Mouse (Mus musculus): ENCODE measurements around the gene Bace1. TPM values are rescaled to one million over a fixed set of nuclear protein-coding genes. Genes with fewer than 3 reads are reported as not detected.
"Not testable (repeated sequence)": the region's sequence is repeated elsewhere in the genome, so short reads cannot be mapped to it uniquely, and the experiment has no call there.

Gene Bace1
- polyA plus RNA-seq, 1 experiment from 2014 or later, result 30.7 TPM

DNA sequence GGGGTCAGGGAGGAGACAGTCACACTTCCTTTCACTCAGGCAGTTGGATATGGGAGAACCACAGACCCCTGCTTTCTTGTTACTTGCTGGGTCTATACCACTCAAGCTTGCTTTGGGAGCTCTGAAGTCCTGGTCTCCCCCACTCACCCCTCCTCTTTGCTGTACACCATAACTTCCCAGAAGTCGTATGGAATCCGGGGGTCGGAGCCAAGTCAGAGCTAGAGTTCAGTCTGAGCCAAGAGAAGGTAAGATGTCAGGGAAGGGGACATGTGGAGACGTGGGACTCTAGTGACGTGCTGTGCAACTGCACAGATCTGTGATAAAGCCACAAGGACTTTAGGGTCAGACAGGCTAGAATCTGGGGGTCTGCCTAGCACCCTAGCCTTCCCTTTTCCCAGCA lies 2.0 kb downstream of the Bace1 start:
- Histone ChIP-seq H3K4me2 (ENCODE audit: low read depth, low read length, severe bottlenecking) (no peak overlapping the region; the same call in 1 of the 2 replicates), H3K27ac (ENCODE audit: low read depth, low read length) (no peak overlapping the region), H3K9ac (ENCODE audit: low read length) (no peak overlapping the region), H3K9me3 (ENCODE audit: control insufficient read depth, low read length) (no peaks in the 10 kb centered on the region), H3K4me1 (replicated peaks; ENCODE audit: control insufficient read depth, insufficient read depth, low read length) (peaks cover 9% of the 10 kb centered on the region; the same call in 1 of the 2 replicates), H3K27me3 (ENCODE audit: control insufficient read depth, insufficient read depth, low read length) (no peaks in the 10 kb centered on the region), H3K4me3 (ENCODE audit: low read depth, low read length) (no peak overlapping the region), H3K36me3 (ENCODE audit: control insufficient read depth, insufficient read depth, low read length) (no peaks in the 10 kb centered on the region)
- 75% methylated on average over 5 of the region's 5 CpGs for WGBS
- ATAC-seq (replicated peaks; ENCODE audit: low FRiP score) (no peak), DNase-seq (ENCODE audit: low spot score) (no peak)

DNA sequence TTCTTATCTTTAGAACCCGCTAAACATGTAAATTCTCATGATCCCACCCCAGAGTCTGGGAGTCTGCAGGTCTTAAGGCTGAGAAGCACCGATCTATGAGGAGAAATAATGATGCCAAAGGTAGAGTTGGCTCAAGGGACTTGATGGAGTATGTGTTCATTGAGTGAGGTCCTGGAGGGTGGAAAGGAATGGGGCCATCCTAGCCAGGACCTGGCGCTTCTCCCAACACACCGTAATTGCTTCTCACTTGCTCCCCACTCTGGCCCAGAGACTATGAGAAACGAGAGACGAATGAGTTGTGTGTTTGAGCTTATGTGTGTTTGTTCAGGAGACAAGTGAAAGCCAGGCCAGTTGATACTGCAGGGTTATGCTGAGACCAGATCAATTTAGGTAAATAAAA lies 3.1 kb downstream of the Bace1 start:
- H3K27me3 ChIP-seq (ENCODE audit: control insufficient read depth, insufficient read depth, low read length), result no peaks in the 10 kb centered on the region
- H3K4me1 ChIP-seq (replicated peaks; ENCODE audit: control insufficient read depth, insufficient read depth, low read length), result peaks cover 9% of the 10 kb centered on the region; the same call in 1 of the 2 replicates
- no peaks in the 10 kb centered on the region for H3K9me3 ChIP-seq (ENCODE audit: control insufficient read depth, low read length)
- H3K9ac ChIP-seq (ENCODE audit: low read length), result no peak overlapping the region
- WGBS, result 87% methylated on average over 6 of the region's 6 CpGs
- no peak overlapping the region for H3K4me2 ChIP-seq (ENCODE audit: low read depth, low read length, severe bottlenecking)
- ATAC-seq (replicated peaks; ENCODE audit: low FRiP score), result no peak
- no peaks in the 10 kb centered on the region for H3K36me3 ChIP-seq (ENCODE audit: control insufficient read depth, insufficient read depth, low read length)
- DNase-seq (ENCODE audit: low spot score), result no peak
- H3K27ac ChIP-seq (ENCODE audit: low read depth, low read length), result no peak overlapping the region
- no peak overlapping the region for H3K4me3 ChIP-seq (ENCODE audit: low read depth, low read length)

DNA sequence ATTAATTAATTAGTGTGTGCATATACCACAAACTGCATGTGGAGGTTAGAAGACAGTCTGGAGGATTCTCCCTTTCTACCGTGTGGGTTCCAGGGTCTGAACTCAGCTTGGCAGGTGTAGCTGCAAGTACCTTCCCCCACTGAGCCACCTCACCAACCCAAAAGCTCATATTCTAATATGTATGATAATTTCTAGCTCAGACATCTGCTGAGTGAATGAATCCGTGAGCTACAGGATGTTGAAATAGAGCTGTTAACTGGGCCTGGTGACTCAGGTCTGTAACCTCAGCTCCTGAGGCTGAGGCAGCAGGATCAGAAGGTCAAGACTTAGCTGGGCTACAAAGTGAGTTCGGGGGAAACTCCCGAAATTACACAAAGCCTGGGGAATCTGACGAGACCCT lies 4.6 kb downstream of the Bace1 start:
- peaks cover 9% of the 10 kb centered on the region; the same call in 1 of the 2 replicates for H3K4me1 ChIP-seq (replicated peaks; ENCODE audit: control insufficient read depth, insufficient read depth, low read length)
- no peak for DNase-seq (ENCODE audit: low spot score)
- H3K36me3 ChIP-seq (ENCODE audit: control insufficient read depth, insufficient read depth, low read length), result no peaks in the 10 kb centered on the region
- no peak overlapping the region for H3K9ac ChIP-seq (ENCODE audit: low read length)
- no peaks in the 10 kb centered on the region for H3K9me3 ChIP-seq (ENCODE audit: control insufficient read depth, low read length)
- no peak overlapping the region for H3K27ac ChIP-seq (ENCODE audit: low read depth, low read length)
- no peak overlapping the region for H3K4me3 ChIP-seq (ENCODE audit: low read depth, low read length)
- H3K4me2 ChIP-seq (ENCODE audit: low read depth, low read length, severe bottlenecking), result no peak overlapping the region
- 79% methylated on average over 5 of the region's 5 CpGs for WGBS
- H3K27me3 ChIP-seq (ENCODE audit: control insufficient read depth, insufficient read depth, low read length), result no peaks in the 10 kb centered on the region
- no peak for ATAC-seq (replicated peaks; ENCODE audit: low FRiP score)

DNA sequence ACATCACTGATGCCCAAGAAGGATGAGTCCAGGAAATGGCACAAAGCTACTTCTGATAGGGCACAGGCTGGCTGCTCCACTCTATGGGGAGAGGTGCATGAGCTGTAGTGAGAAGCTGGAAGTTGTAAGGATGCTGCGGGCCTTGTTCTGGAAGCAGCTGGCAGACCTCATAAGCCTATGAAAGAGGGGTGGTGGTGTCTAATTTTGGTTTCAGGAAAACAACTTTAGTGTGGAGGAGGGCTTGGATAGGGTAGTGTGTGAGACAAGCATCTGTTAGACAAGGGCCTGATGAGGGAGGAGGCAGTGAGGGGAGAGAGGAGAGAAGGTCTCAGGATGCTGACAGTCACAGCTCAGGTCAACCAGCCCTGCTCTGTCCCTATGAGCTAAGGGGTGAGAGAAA lies 5.4 kb downstream of the Bace1 start:
- 95% methylated on average over 1 of the region's 1 CpGs for WGBS
- Histone ChIP-seq H3K4me3 (ENCODE audit: low read depth, low read length) (no peak overlapping the region), H3K9ac (ENCODE audit: low read length) (no peak overlapping the region), H3K27me3 (ENCODE audit: control insufficient read depth, insufficient read depth, low read length) (no peaks in the 10 kb centered on the region), H3K9me3 (ENCODE audit: control insufficient read depth, low read length) (no peaks in the 10 kb centered on the region), H3K4me1 (replicated peaks; ENCODE audit: control insufficient read depth, insufficient read depth, low read length) (peaks cover 9% of the 10 kb centered on the region; the same call in 1 of the 2 replicates), H3K27ac (ENCODE audit: low read depth, low read length) (no peak overlapping the region), H3K4me2 (ENCODE audit: low read depth, low read length, severe bottlenecking) (no peak overlapping the region), H3K36me3 (ENCODE audit: control insufficient read depth, insufficient read depth, low read length) (no peaks in the 10 kb centered on the region)
- DNase-seq (ENCODE audit: low spot score), result no peak
- ATAC-seq (replicated peaks; ENCODE audit: low FRiP score), result no peak

DNA sequence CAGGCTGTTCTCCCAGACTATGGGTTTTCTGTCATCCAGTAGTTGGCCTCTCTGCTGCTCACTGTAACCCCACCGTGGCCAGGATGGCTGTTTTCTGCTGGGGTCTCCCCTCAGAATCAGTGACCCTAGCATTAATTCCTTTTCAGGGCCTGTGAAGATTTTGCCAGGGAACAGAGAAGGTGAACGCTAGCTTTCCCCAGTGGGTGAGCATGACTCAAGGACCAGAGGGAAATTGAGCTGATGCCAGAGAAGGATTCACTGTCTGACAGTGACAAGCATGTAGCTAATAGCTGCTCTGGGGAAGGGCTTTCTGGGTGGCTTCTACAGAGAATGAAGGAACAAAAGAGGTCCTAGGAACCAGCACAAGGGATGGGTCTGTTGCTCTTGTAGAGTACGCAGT lies 7.2 kb downstream of the Bace1 start:
- no peak overlapping the region for H3K4me2 ChIP-seq (ENCODE audit: low read depth, low read length, severe bottlenecking)
- no peak overlapping the region for H3K4me3 ChIP-seq (ENCODE audit: low read depth, low read length)
- no peaks in the 10 kb centered on the region for H3K27me3 ChIP-seq (ENCODE audit: control insufficient read depth, insufficient read depth, low read length)
- WGBS, result 77% methylated on average over 3 of the region's 3 CpGs
- H3K4me1 ChIP-seq (replicated peaks; ENCODE audit: control insufficient read depth, insufficient read depth, low read length), result no peaks in the 10 kb centered on the region
- no peaks in the 10 kb centered on the region for H3K9me3 ChIP-seq (ENCODE audit: control insufficient read depth, low read length)
- no peaks in the 10 kb centered on the region for H3K36me3 ChIP-seq (ENCODE audit: control insufficient read depth, insufficient read depth, low read length)
- no peak for ATAC-seq (replicated peaks; ENCODE audit: low FRiP score)
- H3K9ac ChIP-seq (ENCODE audit: low read length), result no peak overlapping the region
- no peak for DNase-seq (ENCODE audit: low spot score)
- H3K27ac ChIP-seq (ENCODE audit: low read depth, low read length), result no peak overlapping the region

DNA sequence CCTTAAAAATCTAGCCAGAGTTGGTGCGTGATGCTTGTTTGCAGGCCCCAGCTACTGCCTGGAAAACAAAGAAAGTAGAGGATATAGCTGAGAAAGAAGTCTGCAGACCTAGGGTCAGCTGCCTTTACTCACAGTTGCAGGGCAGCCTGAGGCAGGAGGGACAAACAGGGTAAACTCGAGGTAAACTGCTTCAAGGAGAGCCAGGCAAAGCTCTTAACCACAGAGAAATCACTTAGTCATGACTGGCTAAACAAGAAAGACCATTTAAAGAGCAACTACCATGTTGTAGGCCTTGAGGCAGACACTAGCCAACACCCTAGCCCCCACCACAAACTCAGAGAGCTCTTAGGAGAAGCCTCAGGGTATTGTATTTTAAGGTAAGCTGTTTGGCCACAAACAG lies 7.8 kb downstream of the Bace1 start:
- H3K4me3 ChIP-seq (ENCODE audit: low read depth, low read length); H3K4me2 ChIP-seq (ENCODE audit: low read depth, low read length, severe bottlenecking); H3K9me3 ChIP-seq (ENCODE audit: control insufficient read depth, low read length); H3K4me1 ChIP-seq (replicated peaks; ENCODE audit: control insufficient read depth, insufficient read depth, low read length); H3K36me3 ChIP-seq (ENCODE audit: control insufficient read depth, insufficient read depth, low read length); H3K27ac ChIP-seq (ENCODE audit: low read depth, low read length); H3K9ac ChIP-seq (ENCODE audit: low read length); H3K27me3 ChIP-seq (ENCODE audit: control insufficient read depth, insufficient read depth, low read length); ATAC-seq (replicated peaks; ENCODE audit: low FRiP score); DNase-seq (ENCODE audit: low spot score): not testable (repeated sequence)
- WGBS, result 82% methylated on average over 2 of the region's 2 CpGs

DNA sequence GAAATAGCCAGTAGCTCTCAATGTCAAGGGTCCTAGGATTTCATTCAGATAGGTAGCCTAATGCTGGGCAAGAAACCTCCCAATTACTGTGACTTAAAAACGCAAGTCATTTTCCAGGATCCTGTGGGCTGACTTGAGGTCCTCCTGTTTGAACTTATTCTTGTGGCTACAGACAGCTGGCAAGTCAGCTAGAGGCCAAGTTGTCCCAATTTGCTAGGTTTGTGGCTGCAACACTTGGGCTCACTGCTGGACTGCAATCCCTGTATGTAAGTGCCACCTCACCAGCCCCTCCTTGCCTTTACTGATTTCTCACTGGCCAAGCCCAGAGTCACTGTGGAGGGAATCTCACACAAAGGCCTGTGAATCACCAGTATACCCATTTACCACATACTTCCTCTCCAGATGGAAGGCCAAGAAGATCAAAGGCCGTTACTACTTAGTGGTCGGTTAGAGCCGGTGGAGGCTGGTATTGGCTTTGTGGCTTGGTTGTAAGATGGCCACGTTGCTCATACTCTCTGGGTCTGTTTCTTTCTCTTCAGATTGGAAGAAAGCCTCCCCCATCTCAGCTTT lies 8.6 kb downstream of the Bace1 start:
- Histone ChIP-seq H3K36me3 (ENCODE audit: control insufficient read depth, insufficient read depth, low read length) (no peaks in the 10 kb centered on the region), H3K4me3 (ENCODE audit: low read depth, low read length) (no peak overlapping the region), H3K27ac (ENCODE audit: low read depth, low read length) (no peak overlapping the region), H3K9ac (ENCODE audit: low read length) (no peak overlapping the region), H3K9me3 (ENCODE audit: control insufficient read depth, low read length) (no peaks in the 10 kb centered on the region), H3K27me3 (ENCODE audit: control insufficient read depth, insufficient read depth, low read length) (no peaks in the 10 kb centered on the region), H3K4me2 (ENCODE audit: low read depth, low read length, severe bottlenecking) (no peak overlapping the region), H3K4me1 (replicated peaks; ENCODE audit: control insufficient read depth, insufficient read depth, low read length) (no peaks in the 10 kb centered on the region)
- DNase-seq (ENCODE audit: low spot score), result no peak
- no peak for ATAC-seq (replicated peaks; ENCODE audit: low FRiP score)
- 86% methylated on average over 5 of the region's 5 CpGs for WGBS

DNA sequence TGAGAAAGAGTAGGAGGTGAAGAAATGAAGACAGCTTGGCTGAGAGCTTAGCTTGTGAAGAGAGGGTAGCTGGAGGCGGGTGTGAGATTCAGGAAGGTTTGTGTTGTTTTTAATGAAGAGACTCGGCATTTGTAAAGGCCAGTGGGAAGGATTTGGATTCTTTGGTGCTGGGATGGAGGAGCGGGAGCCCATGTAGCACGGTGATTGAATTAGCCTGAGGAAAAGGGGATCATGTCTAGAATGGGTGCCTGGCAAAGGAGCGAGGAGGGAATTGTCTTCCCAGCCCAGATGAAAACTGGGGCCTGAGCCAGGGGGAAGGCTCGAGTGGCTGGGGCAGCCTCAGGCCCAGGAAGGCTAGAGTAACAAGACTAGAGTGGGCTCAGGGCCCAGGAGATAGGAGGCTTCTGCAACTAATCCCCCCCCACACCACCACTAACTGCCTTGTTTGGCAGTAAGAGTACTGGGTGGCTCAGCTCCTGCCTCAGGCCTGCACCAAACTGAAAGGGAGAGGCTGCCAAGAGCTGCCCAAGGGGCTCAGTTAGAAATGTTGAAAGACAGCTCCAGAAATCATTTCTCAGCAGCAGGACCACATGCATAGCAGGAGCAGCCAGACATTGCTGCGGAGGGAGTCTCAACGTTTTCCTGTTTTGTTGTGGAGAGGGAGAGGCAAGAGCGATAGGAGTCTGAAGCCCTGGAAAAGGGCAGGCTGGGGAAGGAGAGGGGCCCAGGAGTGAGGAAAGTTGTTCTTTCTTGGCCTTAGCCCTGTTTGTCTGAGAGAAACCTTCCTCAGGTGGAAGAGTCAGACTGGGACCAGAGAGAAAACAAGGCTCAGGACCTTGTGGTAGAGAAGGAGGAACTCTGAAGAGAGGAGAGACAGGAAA lies 11.4 kb downstream of the Bace1 start:
- DNase-seq (ENCODE audit: low spot score) (no peak), ATAC-seq (replicated peaks; ENCODE audit: low FRiP score) (no peak)
- Histone ChIP-seq H3K9ac (ENCODE audit: low read length) (no peak overlapping the region; the same call in 1 of the 2 replicates), H3K27me3 (ENCODE audit: control insufficient read depth, insufficient read depth, low read length) (no peaks in the 10 kb centered on the region), H3K4me3 (ENCODE audit: low read depth, low read length) (no peak overlapping the region), H3K36me3 (ENCODE audit: control insufficient read depth, insufficient read depth, low read length) (no peaks in the 10 kb centered on the region; the same call in 1 of the 2 replicates), H3K4me2 (ENCODE audit: low read depth, low read length, severe bottlenecking) (no peak overlapping the region), H3K27ac (ENCODE audit: low read depth, low read length) (no peak overlapping the region), H3K4me1 (replicated peaks; ENCODE audit: control insufficient read depth, insufficient read depth, low read length) (no peaks in the 10 kb centered on the region), H3K9me3 (ENCODE audit: control insufficient read depth, low read length) (no peaks in the 10 kb centered on the region)
- WGBS, result 78% methylated on average over 9 of the region's 9 CpGs
